In genomic region chr2:102774700-102775099, GRCm38 (mm10) we compare ENCODE assay signal across 24 mouse cellular contexts.
"Had no signal": no experiment of that assay in that cellular context is flagged by ENCODE, and none has a peak within 500 bp of the region (broad histone marks: within the 10 kb centered on the region; RNA-seq: fewer than 3 reads in every experiment).

No protein-coding gene starts in this region.

- ATAC-seq: hindbrain, embryonic 16.5 days; intestine, embryonic 16.5 days; liver, embryonic 12.5 days had no signal

- H3K4me2 ChIP-seq: heart, embryonic 12.5 days; hindbrain, embryonic 14.5 days; kidney, embryonic 15.5 days; limb, embryonic 13.5 days; limb, embryonic 15.5 days; liver, embryonic 12.5 days had no signal

- H3K36me3 ChIP-seq: heart, embryonic 10.5 days; heart, embryonic 12.5 days; kidney, embryonic 15.5 days; limb, embryonic 13.5 days; limb, embryonic 15.5 days; liver, embryonic 12.5 days had no signal

- H3K27ac ChIP-seq: gastrocnemius, adult 2 months; heart, embryonic 10.5 days; hindbrain, embryonic 14.5 days; kidney, embryonic 15.5 days; kidney, postnatal 0 days; limb, embryonic 13.5 days; limb, embryonic 15.5 days; liver, embryonic 12.5 days; liver, embryonic 14.5 days had no signal

- H3K4me3 ChIP-seq: gastrocnemius, adult 2 months; heart, embryonic 10.5 days; heart, embryonic 12.5 days; kidney, embryonic 15.5 days; limb, embryonic 13.5 days; limb, embryonic 15.5 days; liver, embryonic 12.5 days had no signal

- H3K9ac ChIP-seq: heart, embryonic 12.5 days; hindbrain, embryonic 14.5 days; kidney, embryonic 15.5 days; limb, embryonic 13.5 days; limb, embryonic 15.5 days; liver, embryonic 12.5 days; liver, embryonic 14.5 days had no signal

- H3K27me3 ChIP-seq: heart, embryonic 12.5 days; kidney, embryonic 15.5 days; limb, embryonic 13.5 days; limb, embryonic 15.5 days; liver, embryonic 12.5 days had no signal

- DNase-seq: gastrocnemius, adult 2 months; gastrocnemius, postnatal 10 days; gastrocnemius, postnatal 25 days; heart, adult 18-20 months; heart, postnatal 14 days; heart, postnatal 36 days; kidney, adult 11 months; kidney, adult 2 months; kidney, adult 9 months; kidney, postnatal 14 days; kidney, postnatal 36 days; layer of hippocampus, postnatal 36 days; left cerebral cortex, postnatal 4 days had no signal

- H3K4me1 ChIP-seq: heart, embryonic 10.5 days; heart, embryonic 12.5 days; kidney, embryonic 15.5 days; limb, embryonic 13.5 days; limb, embryonic 15.5 days; liver, embryonic 12.5 days had no signal

- H3K9me3 ChIP-seq: heart, embryonic 10.5 days; heart, embryonic 12.5 days; kidney, embryonic 15.5 days; limb, embryonic 13.5 days; limb, embryonic 15.5 days; liver, embryonic 12.5 days had no signal
